Mouse (Mus musculus) hindbrain, embryonic 15.5 days (tissue): Measurements from ENCODE around the gene Rpl4. TPM values are rescaled to one million over a fixed set of nuclear protein-coding genes. Genes with fewer than 3 reads are reported as not detected.
"Not testable (repeated sequence)": the region's sequence is repeated elsewhere in the genome, so short reads cannot be mapped to it uniquely, and the experiment has no call there.

ENCODE experiments used
- ATAC-seq: fragments of 200-750 bp; cut with Nextera tagmentation; 2 replicates; pipeline ENCODE4 v1.8.0; 2017; ENCODE audit warnings: low read depth, moderate number of reproducible peaks, moderate TSS enrichment; ENCODE audit not compliant: low FRiP score
- H3K27ac ChIP-seq: fragments of 300-500 bp; sonication (generic); replicated peaks from 2 replicates; pipeline ENCODE4 v1.5.1; 2015; ENCODE audit warnings: mild to moderate bottlenecking, inconsistent platforms
- H3K27me3 ChIP-seq: fragments of 300-500 bp; sonication (generic); 2 replicates; pipeline ENCODE4 v1.6.1; 2015; ENCODE audit warnings: control low read depth, inconsistent platforms
- H3K36me3 ChIP-seq: fragments of 300-500 bp; sonication (generic); 2 replicates; pipeline ENCODE4 v1.6.1; 2015; ENCODE audit warnings: control low read depth, inconsistent platforms
- H3K4me1 ChIP-seq: fragments of 300-500 bp; sonication (generic); replicated peaks from 2 replicates; pipeline ENCODE4 v1.6.1; 2015; ENCODE audit warnings: control low read depth, inconsistent platforms
- H3K4me2 ChIP-seq: fragments of 300-500 bp; sonication (generic); 2 replicates; pipeline ENCODE4 v1.6.1; 2015; ENCODE audit warnings: moderate library complexity, mild to moderate bottlenecking, inconsistent platforms
- H3K4me3 ChIP-seq: fragments of 300-500 bp; sonication (generic); 2 replicates; pipeline ENCODE4 v1.5.1; 2015; ENCODE audit warnings: mild to moderate bottlenecking, inconsistent platforms
- H3K9ac ChIP-seq: fragments of 300-500 bp; sonication (generic); 2 replicates; pipeline ENCODE4 v1.6.1; 2015; ENCODE audit warnings: inconsistent platforms
- H3K9me3 ChIP-seq: fragments of 300-500 bp; sonication (generic); 2 replicates; pipeline ENCODE4 v1.6.1; 2016; ENCODE audit warnings: control low read depth, inconsistent platforms
- WGBS: fragments of 180-500 bp; shearing (Covaris S2); methylation state at CpG from one replicate; pipeline ENCODE4 v1.1.7; 2015; 5-methylcytosine and 5-hydroxymethylcytosine counted together
- polyA plus RNA-seq: library from polyadenylated mRNA; unstranded; fragments of >200 nt; fragmentation: Nextera tagmentation; extraction: Ambion mirVana; gene quantifications from 2 replicates; pipeline ENCODE4 v1.2.1, GENCODE M21; 2015

The Rpl4 gene
- polyA plus RNA-seq: 562 and 595 TPM in 2 replicates

GRCm38 (mm10) chr9:64172816-64173665, at the start of gene Rpl4, which contains the start of gene Zwilch:
Gene Rpl4 (plus strand): TSS chr9:64173375.
Gene Zwilch (minus strand): TSS chr9:64173104.
- WGBS: under 1% methylated on average over 42 of the region's 42 CpGs
- H3K27ac ChIP-seq: peak within 1 kb of the TSS; percentile 93
- no peaks in the 10 kb centered on the region for H3K9me3 ChIP-seq
- peaks cover 25% of the 10 kb centered on the region for H3K4me1 ChIP-seq
- ATAC-seq: peak; percentile 86
- H3K4me3 ChIP-seq: peak within 1 kb of the TSS; percentile 99
- peak within 1 kb of the TSS; percentile 95 for H3K9ac ChIP-seq
- peak within 1 kb of the TSS; percentile 65 for H3K4me2 ChIP-seq
- H3K27me3 ChIP-seq: no peaks in the 10 kb centered on the region
- H3K36me3 ChIP-seq: peaks cover 31% of the 10 kb centered on the region

- not testable (repeated sequence) for H3K9me3 ChIP-seq, H3K27me3 ChIP-seq, ATAC-seq, H3K4me1 ChIP-seq, H3K4me2 ChIP-seq, H3K36me3 ChIP-seq, H3K4me3 ChIP-seq, H3K27ac ChIP-seq, H3K9ac ChIP-seq
- WGBS: 71% methylated on average over 3 of the region's 3 CpGs
Observed at GRCm38 (mm10) chr9:64124846-64125245, 48.3 kb upstream of the Rpl4 start.

GRCm38 (mm10) chr9:64125307-64125706, 47.9 kb upstream of the Rpl4 start:
- Histone ChIP-seq H3K4me3 (no peak overlapping the region), H3K27me3 (no peaks in the 10 kb centered on the region), H3K27ac (no peak overlapping the region), H3K9ac (no peak overlapping the region), H3K4me1 (no peaks in the 10 kb centered on the region), H3K4me2 (no peak overlapping the region), H3K9me3 (no peaks in the 10 kb centered on the region), H3K36me3 (no peaks in the 10 kb centered on the region)
- ATAC-seq: no peak
- WGBS: 81% methylated on average over 3 of the region's 3 CpGs

GRCm38 (mm10) chr9:64126121-64126520, 47.1 kb upstream of the Rpl4 start:
- Histone ChIP-seq H3K4me1 (no peaks in the 10 kb centered on the region), H3K36me3 (no peaks in the 10 kb centered on the region), H3K4me3 (no peak overlapping the region), H3K27ac (no peak overlapping the region), H3K4me2 (no peak overlapping the region), H3K9ac (no peak overlapping the region), H3K9me3 (no peaks in the 10 kb centered on the region), H3K27me3 (no peaks in the 10 kb centered on the region)
- 76% methylated on average over 12 of the region's 12 CpGs for WGBS
- no peak for ATAC-seq

GRCm38 (mm10) chr9:64131623-64132022, 41.6 kb upstream of the Rpl4 start:
- Histone ChIP-seq H3K9me3 (no peaks in the 10 kb centered on the region), H3K9ac (no peak overlapping the region), H3K27me3 (no peaks in the 10 kb centered on the region), H3K4me1 (no peaks in the 10 kb centered on the region), H3K27ac (no peak overlapping the region), H3K36me3 (no peaks in the 10 kb centered on the region), H3K4me3 (no peak overlapping the region), H3K4me2 (no peak overlapping the region)
- ATAC-seq: no peak
- WGBS: 82% methylated on average over 6 of the region's 6 CpGs

GRCm38 (mm10) chr9:64138896-64139295, 34.3 kb upstream of the Rpl4 start:
- not testable (repeated sequence) for H3K36me3 ChIP-seq, H3K4me1 ChIP-seq, H3K27me3 ChIP-seq, H3K4me3 ChIP-seq, H3K4me2 ChIP-seq, ATAC-seq, H3K27ac ChIP-seq, H3K9ac ChIP-seq, H3K9me3 ChIP-seq
- WGBS: 8% methylated on average over 6 of the region's 6 CpGs

GRCm38 (mm10) chr9:64139879-64140278, 33.3 kb upstream of the Rpl4 start:
- H3K27ac ChIP-seq: no peak overlapping the region
- no peaks in the 10 kb centered on the region for H3K9me3 ChIP-seq
- H3K4me2 ChIP-seq: no peak overlapping the region
- no peak overlapping the region for H3K4me3 ChIP-seq
- H3K4me1 ChIP-seq: no peaks in the 10 kb centered on the region
- no peaks in the 10 kb centered on the region for H3K27me3 ChIP-seq
- H3K36me3 ChIP-seq: no peaks in the 10 kb centered on the region
- WGBS: 90% methylated on average over 9 of the region's 9 CpGs
- H3K9ac ChIP-seq: no peak overlapping the region
- no peak for ATAC-seq

GRCm38 (mm10) chr9:64156641-64157040, 16.5 kb upstream of the Rpl4 start:
- Histone ChIP-seq H3K27ac (no peak overlapping the region), H3K27me3 (no peaks in the 10 kb centered on the region), H3K4me1 (no peaks in the 10 kb centered on the region), H3K4me3 (no peak overlapping the region), H3K9me3 (no peaks in the 10 kb centered on the region), H3K36me3 (no peaks in the 10 kb centered on the region), H3K9ac (no peak overlapping the region), H3K4me2 (no peak overlapping the region)
- 97% methylated on average over 1 of the region's 1 CpGs for WGBS
- no peak for ATAC-seq

GRCm38 (mm10) chr9:64160471-64160870, 12.7 kb upstream of the Rpl4 start:
- H3K9me3 ChIP-seq: no peaks in the 10 kb centered on the region
- no peak overlapping the region for H3K4me2 ChIP-seq
- 95% methylated on average over 5 of the region's 5 CpGs for WGBS
- H3K36me3 ChIP-seq: no peaks in the 10 kb centered on the region
- no peaks in the 10 kb centered on the region for H3K4me1 ChIP-seq
- H3K9ac ChIP-seq: no peak overlapping the region
- ATAC-seq: no peak
- H3K27ac ChIP-seq: no peak overlapping the region
- no peaks in the 10 kb centered on the region for H3K27me3 ChIP-seq
- H3K4me3 ChIP-seq: no peak overlapping the region

- not testable (repeated sequence) for H3K27me3 ChIP-seq, H3K27ac ChIP-seq, H3K4me2 ChIP-seq, H3K9ac ChIP-seq, H3K4me3 ChIP-seq, H3K9me3 ChIP-seq, H3K36me3 ChIP-seq, ATAC-seq
- 96% methylated on average over 3 of the region's 3 CpGs for WGBS
- H3K4me1 ChIP-seq: peaks cover 19% of the 10 kb centered on the region
Observed at GRCm38 (mm10) chr9:64169967-64170366, 3.2 kb upstream of the Rpl4 start.

GRCm38 (mm10) chr9:64172145-64172815, 895 bp upstream of the Rpl4 start:
- ATAC-seq: no peak; the same call in 1 of the 2 replicates
- H3K4me1 ChIP-seq: peaks cover 25% of the 10 kb centered on the region
- H3K36me3 ChIP-seq: peaks cover 23% of the 10 kb centered on the region
- peak overlapping the region; percentile 65 for H3K4me2 ChIP-seq
- H3K4me3 ChIP-seq: peak overlapping the region; percentile 99
- H3K27me3 ChIP-seq: no peaks in the 10 kb centered on the region
- peak overlapping the region; percentile 93 for H3K27ac ChIP-seq
- WGBS: 2% methylated on average over 18 of the region's 18 CpGs
- H3K9me3 ChIP-seq: no peaks in the 10 kb centered on the region
- peak overlapping the region; percentile 95 for H3K9ac ChIP-seq

- Histone ChIP-seq H3K9ac (peak overlapping the region; percentile 95), H3K27me3 (no peaks in the 10 kb centered on the region), H3K36me3 (peaks cover 38% of the 10 kb centered on the region), H3K4me3 (peak overlapping the region; percentile 99), H3K9me3 (no peaks in the 10 kb centered on the region), H3K4me1 (peaks cover 28% of the 10 kb centered on the region), H3K4me2 (peak overlapping the region; percentile 65), H3K27ac (peak overlapping the region; percentile 93)
- ATAC-seq: no peak
- under 1% methylated on average over 16 of the region's 16 CpGs for WGBS
Observed at GRCm38 (mm10) chr9:64173666-64174220, 568 bp downstream of the Rpl4 start.
